Mouse (Mus musculus): ENCODE measurements at regions not wholly inside any gene's neighbourhood (a gene's known extent, or its start where the extent isn't known, plus 50 kb on each side); places are given as distances from the start of the nearest gene placed in this dataset.

DNA sequence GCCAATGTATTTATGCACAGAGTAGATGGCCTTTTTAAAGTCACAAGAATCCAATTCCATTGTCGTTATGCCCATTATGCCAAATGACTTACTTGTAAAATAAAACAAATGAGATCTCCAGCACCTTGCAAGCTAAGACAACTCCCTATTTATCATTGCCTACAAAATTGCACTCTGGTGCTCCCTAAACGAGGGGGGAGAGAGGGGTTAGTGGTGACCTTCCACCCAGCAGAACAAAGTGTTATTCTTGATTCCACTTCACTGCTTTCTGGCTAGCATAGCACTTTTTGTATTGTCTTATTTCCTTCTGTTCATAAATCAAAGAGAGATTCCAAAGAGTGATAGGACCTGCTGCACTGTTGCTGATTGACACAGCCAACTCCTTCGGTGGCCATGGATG is 300.6 kb downstream of the Hdgfl1 start:
- TF ChIP-seq CTCF (IDR thresholded peaks at IDR 0.05) (no peak), POLR2A (IDR thresholded peaks at IDR 0.05; ENCODE audit: insufficient read depth, low read depth, low read length) (no peak), EP300 (IDR thresholded peaks at IDR 0.05; ENCODE audit: insufficient read depth, low read depth, low read length) (no peak)
